Mouse (Mus musculus): ENCODE data around the gene Ddx41. TPM values are rescaled to one million over a fixed set of nuclear protein-coding genes. Genes with fewer than 3 reads are reported as not detected.
A peak's percentile ranks its signal among the peaks of the same experiment; 100 is the strongest.

Gene Ddx41
- polyA plus RNA-seq, 1 experiment from 2014 or later, result 58.8 TPM

DNA sequence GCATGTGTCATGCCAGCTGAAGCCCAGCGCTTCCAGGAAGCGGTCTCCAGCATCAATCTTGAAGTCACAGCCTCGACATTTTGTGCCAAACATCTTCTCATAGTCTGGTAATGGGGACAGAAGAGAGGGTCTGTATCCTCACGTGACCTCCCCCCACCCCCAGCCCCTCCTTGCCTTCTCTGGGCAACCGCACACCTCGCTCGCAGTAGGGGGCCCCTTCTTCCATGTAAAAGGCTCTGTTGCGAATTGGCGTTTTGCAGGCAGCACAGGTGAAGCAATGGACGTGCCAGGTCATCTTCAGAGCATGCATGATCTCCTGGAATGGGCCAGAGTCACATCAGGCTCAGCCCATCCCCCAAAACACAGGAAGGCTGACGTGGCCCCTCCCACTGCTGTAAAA, 37.6 kb downstream of the Ddx41 start:
- no peaks in the 10 kb centered on the region for H3K9me3 ChIP-seq
- H3K27ac ChIP-seq (replicated peaks), result no peak overlapping the region
- no peak for ATAC-seq (ENCODE audit: low FRiP score, low read depth)
- H3K4me3 ChIP-seq, result no peak overlapping the region
- no peak overlapping the region for H3K4me2 ChIP-seq
- 60% methylated on average over 11 of the region's 11 CpGs for WGBS
- no peaks in the 10 kb centered on the region for H3K27me3 ChIP-seq
- H3K36me3 ChIP-seq, result peaks cover 22% of the 10 kb centered on the region
- no peak overlapping the region for H3K9ac ChIP-seq
- H3K4me1 ChIP-seq (replicated peaks), result peaks cover 28% of the 10 kb centered on the region

DNA sequence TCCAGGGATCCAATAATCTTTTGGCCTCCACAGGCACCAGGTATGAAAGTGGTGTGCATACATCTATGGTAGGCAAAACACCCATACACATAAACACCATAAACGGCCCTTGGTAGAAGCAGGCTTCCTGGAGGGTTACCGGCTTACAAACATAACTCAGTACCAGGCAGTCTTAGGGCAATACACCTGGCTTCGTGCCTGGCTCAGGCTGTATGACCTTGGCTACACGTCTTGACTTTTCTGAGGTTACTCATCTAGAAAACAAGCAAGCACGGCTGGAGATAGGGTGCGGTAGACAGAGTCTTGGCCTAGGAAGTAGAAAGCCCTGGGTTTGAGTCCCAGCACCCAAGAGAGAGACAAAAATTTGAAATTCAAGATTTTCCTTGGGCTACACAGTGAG, 39.8 kb downstream of the Ddx41 start:
- Histone ChIP-seq H3K9me3 (no peaks in the 10 kb centered on the region), H3K27me3 (no peaks in the 10 kb centered on the region), H3K9ac (no peak overlapping the region), H3K4me2 (no peak overlapping the region), H3K4me3 (no peak overlapping the region), H3K27ac (replicated peaks) (no peak overlapping the region), H3K4me1 (replicated peaks) (peaks cover 28% of the 10 kb centered on the region), H3K36me3 (peaks cover 4% of the 10 kb centered on the region; the same call in 1 of the 2 replicates)
- WGBS, result 85% methylated on average over 6 of the region's 6 CpGs
- ATAC-seq (ENCODE audit: low FRiP score, low read depth), result no peak

DNA sequence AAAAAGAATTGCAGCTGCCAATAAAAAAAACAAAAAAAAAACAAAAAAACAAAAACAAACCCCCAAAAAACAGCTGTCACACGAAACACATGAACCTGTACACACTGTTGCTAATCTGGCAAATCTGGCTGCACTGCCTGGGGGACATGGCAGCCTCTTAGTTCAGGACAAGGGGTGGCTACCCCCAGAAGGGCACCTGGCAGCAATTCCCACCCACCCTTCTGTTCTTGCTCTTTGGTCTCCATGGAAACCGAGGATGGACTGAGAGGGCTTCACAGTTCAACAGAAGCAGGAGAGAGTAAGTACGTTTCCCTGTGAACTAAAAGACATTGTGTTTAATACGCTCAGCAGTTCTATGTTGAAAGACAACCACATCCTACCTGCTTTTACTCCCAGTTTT, 40.8 kb downstream of the Ddx41 start:
- no peak overlapping the region for H3K9ac ChIP-seq

GRCm38 (mm10) chr13:55494883-55495621, 41.4 kb downstream of the Ddx41 start:
- Histone ChIP-seq H3K27me3 (no peaks in the 10 kb centered on the region), H3K9ac (no peak overlapping the region), H3K4me3 (no peak overlapping the region), H3K4me2 (0 out of 2 replicates have a peak overlapping the region, but pooled peaks have one; percentile 1), H3K27ac (replicated peaks) (no peak overlapping the region; the same call in 1 of the 2 replicates), H3K9me3 (no peaks in the 10 kb centered on the region), H3K36me3 (peaks cover 4% of the 10 kb centered on the region; the same call in 1 of the 2 replicates), H3K4me1 (replicated peaks) (peaks cover 28% of the 10 kb centered on the region)
- peak; percentile 43 for ATAC-seq (ENCODE audit: low FRiP score, low read depth)
- WGBS, result 20% methylated on average over 18 of the region's 18 CpGs

More for the DNA sequence above, 40.8 kb downstream of the Ddx41 start:
- H3K4me2 ChIP-seq, result no peak overlapping the region
- peaks cover 4% of the 10 kb centered on the region; the same call in 1 of the 2 replicates for H3K36me3 ChIP-seq
- WGBS, result 15% methylated on average over 4 of the region's 4 CpGs
- peaks cover 28% of the 10 kb centered on the region for H3K4me1 ChIP-seq (replicated peaks)
- peak overlapping the region; percentile 7; the same call in 1 of the 2 replicates for H3K27ac ChIP-seq (replicated peaks)
- H3K4me3 ChIP-seq, result no peak overlapping the region
- no peaks in the 10 kb centered on the region for H3K27me3 ChIP-seq
- no peak for ATAC-seq (ENCODE audit: low FRiP score, low read depth)
- no peaks in the 10 kb centered on the region for H3K9me3 ChIP-seq

GRCm38 (mm10) chr13:55494257-55494656, 42.2 kb downstream of the Ddx41 start:
- no peak for ATAC-seq (ENCODE audit: low FRiP score, low read depth)
- WGBS, result 23% methylated on average over 2 of the region's 2 CpGs
- Histone ChIP-seq H3K27ac (replicated peaks) (no peak overlapping the region), H3K4me3 (no peak overlapping the region), H3K9ac (no peak overlapping the region), H3K36me3 (peaks cover 4% of the 10 kb centered on the region; the same call in 1 of the 2 replicates), H3K4me2 (no peak overlapping the region), H3K27me3 (no peaks in the 10 kb centered on the region), H3K4me1 (replicated peaks) (peaks cover 28% of the 10 kb centered on the region), H3K9me3 (no peaks in the 10 kb centered on the region)

GRCm38 (mm10) chr13:55487578-55488498, 48.6 kb downstream of the Ddx41 start, which contains the start of gene Dbn1:
Gene Dbn1, minus strand, starts transcription at chr13:55488111.
- Histone ChIP-seq H3K4me3 (peak within 1 kb of the TSS; percentile 95), H3K9me3 (no peaks in the 10 kb centered on the region), H3K27me3 (no peaks in the 10 kb centered on the region), H3K27ac (replicated peaks) (peak within 1 kb of the TSS; percentile 99), H3K36me3 (no peaks in the 10 kb centered on the region), H3K4me2 (peak within 1 kb of the TSS; percentile 79), H3K4me1 (replicated peaks) (peaks cover 42% of the 10 kb centered on the region), H3K9ac (peak within 1 kb of the TSS; percentile 100)
- WGBS, result under 1% methylated on average over 72 of the region's 83 CpGs
- peak; percentile 84 for ATAC-seq (ENCODE audit: low FRiP score, low read depth)

- Histone ChIP-seq H3K4me3 (peak overlapping the region; percentile 95), H3K4me1 (replicated peaks) (peaks cover 50% of the 10 kb centered on the region), H3K9me3 (no peaks in the 10 kb centered on the region), H3K9ac (peak overlapping the region; percentile 100), H3K27ac (replicated peaks) (peak overlapping the region; percentile 99), H3K4me2 (peak overlapping the region; percentile 79), H3K36me3 (peaks cover 7% of the 10 kb centered on the region), H3K27me3 (no peaks in the 10 kb centered on the region)
- WGBS, result under 1% methylated on average over 26 of the region's 29 CpGs
- ATAC-seq (ENCODE audit: low FRiP score, low read depth), result peak; percentile 35
These were observed 49.4 kb downstream of the Ddx41 start for GRCm38 (mm10) chr13:55486916-55487577.

- peaks cover 52% of the 10 kb centered on the region for H3K4me1 ChIP-seq (replicated peaks)
- no peak for ATAC-seq (ENCODE audit: low FRiP score, low read depth)
- WGBS, result 24% methylated on average over 14 of the region's 14 CpGs
These were observed 50.2 kb downstream of the Ddx41 start for GRCm38 (mm10) chr13:55486029-55486794.

GRCm38 (mm10) chr13:55484520-55485088, 51.9 kb downstream of the Ddx41 start:
- Histone ChIP-seq H3K4me2 (peak overlapping the region; percentile 79), H3K27me3 (no peaks in the 10 kb centered on the region), H3K36me3 (peaks cover 29% of the 10 kb centered on the region), H3K27ac (replicated peaks) (peak overlapping the region; percentile 99), H3K9ac (peak overlapping the region; percentile 100), H3K4me3 (peak overlapping the region; percentile 95), H3K9me3 (no peaks in the 10 kb centered on the region), H3K4me1 (replicated peaks) (peaks cover 52% of the 10 kb centered on the region)
- no peak for ATAC-seq (ENCODE audit: low FRiP score, low read depth)
- WGBS, result 11% methylated on average over 7 of the region's 7 CpGs

More at GRCm38 (mm10) chr13:55486029-55486794, 50.2 kb downstream of the Ddx41 start:
- H3K4me2 ChIP-seq, result peak overlapping the region; percentile 79
- H3K36me3 ChIP-seq, result peaks cover 14% of the 10 kb centered on the region
- H3K27me3 ChIP-seq, result no peaks in the 10 kb centered on the region
- no peaks in the 10 kb centered on the region for H3K9me3 ChIP-seq
- H3K27ac ChIP-seq (replicated peaks), result peak overlapping the region; percentile 99
- H3K4me3 ChIP-seq, result peak overlapping the region; percentile 95
- peak overlapping the region; percentile 100 for H3K9ac ChIP-seq

GRCm38 (mm10) chr13:55483593-55483992, 52.9 kb downstream of the Ddx41 start:
- H3K4me1 ChIP-seq (replicated peaks), result peaks cover 52% of the 10 kb centered on the region
- H3K9ac ChIP-seq, result peak overlapping the region; percentile 100
- peak overlapping the region; percentile 95 for H3K4me3 ChIP-seq
- WGBS, result 3% methylated on average over 15 of the region's 15 CpGs
- no peaks in the 10 kb centered on the region for H3K27me3 ChIP-seq
- ATAC-seq (ENCODE audit: low FRiP score, low read depth), result peak; percentile 87
- no peaks in the 10 kb centered on the region for H3K9me3 ChIP-seq
- peak overlapping the region; percentile 79 for H3K4me2 ChIP-seq
- H3K36me3 ChIP-seq, result peaks cover 39% of the 10 kb centered on the region
- peak overlapping the region; percentile 99 for H3K27ac ChIP-seq (replicated peaks)

Data from hindbrain, embryonic 15.5 days (tissue).